Mouse (Mus musculus): ENCODE data around the gene Spag16. TPM values are rescaled to one million over a fixed set of nuclear protein-coding genes. Genes with fewer than 3 reads are reported as not detected.

The Spag16 gene
- not detected for polyA plus RNA-seq (2017; shearing (Covaris generic))

DNA sequence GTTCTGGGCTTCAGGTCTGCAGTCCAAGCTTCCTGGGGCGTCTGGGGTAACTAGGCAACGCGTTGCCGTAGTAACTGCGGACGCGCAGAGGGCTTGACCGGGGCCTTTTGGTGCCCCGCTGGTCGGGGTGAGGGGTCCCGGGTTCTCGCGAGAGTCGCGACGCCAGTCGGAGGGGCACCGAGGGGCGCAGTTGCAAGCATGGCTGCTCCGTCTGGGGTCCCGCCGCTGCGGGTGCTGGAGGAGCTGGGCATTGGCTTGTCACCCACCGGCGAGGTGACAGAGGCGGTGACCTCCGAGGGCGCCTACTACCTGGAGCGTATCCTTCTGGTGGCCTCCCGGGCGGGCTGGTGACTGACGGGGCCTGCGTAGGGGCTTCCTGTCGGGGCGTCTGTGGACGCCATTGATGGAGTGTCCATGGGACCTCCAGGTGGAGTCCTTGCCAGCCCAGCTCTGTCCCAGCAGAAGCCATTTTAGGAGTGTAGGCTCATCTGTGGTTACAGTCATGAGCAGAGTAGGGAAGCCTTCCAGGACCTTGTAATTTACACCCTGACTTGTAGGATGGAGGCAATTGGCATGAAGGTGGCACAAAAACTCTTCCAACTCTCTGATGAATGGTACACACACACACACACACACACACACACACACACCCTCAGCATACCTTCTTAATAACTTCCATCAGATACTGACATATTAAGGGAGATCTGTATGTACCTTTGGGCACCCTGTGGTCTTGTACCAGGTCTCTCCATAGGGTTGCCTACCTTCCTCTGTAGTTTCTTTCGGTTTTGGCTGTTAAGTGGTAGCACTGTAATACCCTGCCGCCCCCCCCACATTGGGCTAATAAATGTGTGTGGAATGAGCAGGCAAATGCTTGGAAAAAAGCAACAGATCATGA is at the start of gene Spag16:
Gene Spag16, plus strand, starts transcription at position 165 of the 898 bp plus-strand sequence.

DNA sequence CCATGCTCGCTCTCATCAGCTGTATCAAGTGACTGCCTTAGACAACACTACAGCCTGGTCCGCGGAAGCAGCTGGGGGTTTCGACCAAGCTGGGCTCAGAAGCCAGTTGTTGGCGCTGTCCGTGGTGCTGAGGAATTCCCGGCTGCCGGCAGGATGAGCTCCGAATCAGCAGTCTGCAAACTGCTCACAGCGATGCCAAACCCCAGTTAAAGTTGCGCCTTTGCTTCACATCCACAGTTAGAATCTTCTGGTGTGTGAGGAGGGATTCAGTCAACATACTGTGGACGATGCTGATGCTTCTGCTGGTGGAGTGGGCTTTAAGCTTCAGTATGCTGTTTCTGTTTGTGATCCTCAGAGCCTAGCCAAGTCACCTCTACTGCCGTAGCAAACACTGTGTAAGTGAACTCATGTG is 898.9 kb downstream of the Spag16 start, which contains the start of gene Vwc2l:
Gene Vwc2l, plus strand, starts transcription at position 61 of the 412 bp plus-strand sequence.

Other genes starting within 250 kb of the Spag16 start
- 4.5 TPM for gene Ikzf2, start 139.7 kb upstream of the Spag16 start, polyA plus RNA-seq (2017; shearing (Covaris generic))